Mouse (Mus musculus) liver, embryonic 14.5 days (tissue): Measurements from ENCODE around the gene Mamld1.

Source experiments
- CTCF ChIP-seq: IDR thresholded peaks from 2 replicates; pipeline ENCODE4 v1.5.1; 2016; ENCODE audit warnings: antibody characterized with exemption, low read depth, control low read depth
- EP300 ChIP-seq: IDR thresholded peaks from 2 replicates; pipeline ENCODE4 v1.6.1; 2016; ENCODE audit warnings: antibody characterized with exemption, low read depth

DNA sequence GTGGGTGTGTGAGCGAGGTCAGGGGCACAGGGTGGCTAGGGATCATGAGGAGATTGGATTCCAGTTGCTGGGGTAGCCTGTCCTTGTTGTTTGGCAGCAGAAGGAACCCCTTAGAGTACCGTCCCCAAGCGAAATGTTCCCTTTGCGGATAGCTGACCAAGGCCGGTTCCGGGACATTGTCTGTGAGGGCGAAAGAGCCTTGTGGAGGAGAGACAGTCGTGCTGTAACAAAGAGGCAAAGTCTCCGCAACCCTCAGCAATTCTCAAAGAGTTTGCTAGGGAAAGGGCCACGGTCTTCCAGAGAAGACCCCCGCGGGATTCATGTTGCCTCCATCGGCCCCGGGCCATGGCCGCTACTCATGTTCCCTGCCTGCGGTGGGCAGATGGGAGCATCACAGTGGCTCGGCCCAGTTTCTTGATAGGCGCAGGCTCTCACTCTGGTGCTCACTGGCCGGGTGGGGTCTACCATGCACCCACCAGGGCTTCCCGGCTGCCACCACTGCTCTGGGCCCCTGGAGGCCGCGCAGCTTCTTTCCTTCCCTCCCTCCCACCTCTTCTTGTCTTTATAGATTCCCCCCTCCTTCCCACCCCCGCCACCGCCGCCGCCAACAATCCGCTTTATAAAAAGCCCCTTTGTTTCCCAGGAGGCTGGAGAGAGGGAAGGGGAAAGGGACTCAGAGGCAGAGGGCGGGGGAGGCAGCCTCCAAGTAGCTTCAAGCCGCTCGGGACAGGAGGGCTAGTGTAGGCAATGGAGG lies 1.5 kb downstream of the Mamld1 start:
- TF ChIP-seq CTCF (no peak), EP300 (no peak)
